9 mouse cellular contexts compared by ENCODE assay signal in the genomic region with DNA sequence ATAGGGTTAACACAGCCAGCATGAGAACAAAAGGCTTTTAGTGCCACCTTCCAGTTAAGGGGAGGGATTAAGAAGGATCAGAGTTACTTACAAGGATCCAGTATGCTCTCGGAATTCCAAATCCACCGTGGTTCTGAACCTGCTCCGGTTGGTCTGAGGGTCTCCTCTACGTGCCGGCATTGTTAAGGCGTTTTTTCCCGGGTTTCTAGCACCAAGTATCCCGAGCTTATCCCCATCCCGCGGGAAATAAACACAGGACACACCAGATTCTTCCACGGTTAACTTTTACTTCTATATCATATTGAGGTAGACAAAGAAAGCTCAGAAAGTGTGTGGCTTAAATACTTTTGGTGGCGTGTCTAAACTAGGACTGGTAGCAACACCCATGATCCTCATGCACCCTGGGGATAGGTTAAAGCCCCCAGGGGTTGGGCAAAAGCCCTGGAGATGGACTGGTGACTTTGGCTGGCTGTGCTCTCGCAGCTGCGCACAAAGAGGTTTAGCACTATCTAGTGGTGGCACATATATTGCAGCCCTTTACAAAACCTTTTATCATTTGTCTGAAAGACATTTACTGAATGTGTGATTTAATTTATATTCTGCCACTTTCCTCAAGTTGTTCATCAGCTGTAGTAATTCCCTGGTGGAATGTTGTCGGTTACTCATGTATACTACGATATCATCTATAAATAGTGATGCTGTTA. TPM values are rescaled to one million over a fixed set of nuclear protein-coding genes. Genes with fewer than 3 reads are reported as not detected.
A peak's percentile ranks its signal among the peaks of the same experiment; 100 is the strongest.
DNase-seq lines count a peak whose midpoint lies in the region; ATAC-seq and TF ChIP-seq lines count a peak whose summit lies in the region.
"Not testable (repeated sequence)": the region's sequence is repeated elsewhere in the genome, so short reads cannot be mapped to it uniquely, and the experiment has no call there.
"Had no signal": no experiment of that assay in that cellular context is flagged by ENCODE, and none has a peak within 500 bp of the region (broad histone marks: within the 10 kb centered on the region; RNA-seq: fewer than 3 reads in every experiment).

No protein-coding gene starts in this region.

- peak; percentile 62 for ATAC-seq in forebrain, embryonic 16.5 days
- peak; percentile 68; the same call in 1 of the 2 replicates for ATAC-seq in hindbrain, embryonic 12.5 days (ENCODE audit: low FRiP score)
- peak; percentile 51; the same call in 1 of the 2 replicates for ATAC-seq in kidney, embryonic 16.5 days (ENCODE audit: low FRiP score, low TSS enrichment)
- not testable (repeated sequence) for ATAC-seq in liver, embryonic 14.5 days (ENCODE audit: insufficient read depth)
- peak; percentile 62; the same call in 1 of the 2 replicates for ATAC-seq in midbrain, embryonic 15.5 days (replicated peaks)

- H3K4me3 ChIP-seq in forebrain, embryonic 16.5 days (replicated peaks; ENCODE audit: low read length) = peak overlapping the region; percentile 38
- H3K4me3 ChIP-seq in hindbrain, embryonic 12.5 days = peak overlapping the region; percentile 34
- peak overlapping the region; percentile 35 for H3K4me3 ChIP-seq in kidney, embryonic 16.5 days (ENCODE audit: low read length)
- H3K4me3 ChIP-seq in liver, embryonic 14.5 days (ENCODE audit: insufficient read depth in 1 of 2, low read depth in 2 of 2, low read length in 2 of 2) = peak overlapping the region in 1 of 2 experiments; percentile 30; a peak in 1 of 4 replicates
- peak overlapping the region; percentile 38 for H3K4me3 ChIP-seq in midbrain, embryonic 15.5 days

- H3K4me1 ChIP-seq in forebrain, embryonic 16.5 days (replicated peaks; ENCODE audit: control insufficient read depth, insufficient read depth, low read length); hindbrain, embryonic 12.5 days; kidney, embryonic 16.5 days (ENCODE audit: insufficient read depth, low read length); liver, embryonic 14.5 days (replicated peaks; ENCODE audit: control insufficient read depth in 2 of 2, insufficient read depth in 2 of 2, low read length in 1 of 2); midbrain, embryonic 15.5 days: not testable (repeated sequence)

- WGBS in forebrain, embryonic 16.5 days = 6% methylated on average over 16 of the region's 16 CpGs
- WGBS in hindbrain, embryonic 12.5 days = 5% methylated on average over 16 of the region's 16 CpGs
- 6% methylated on average over 16 of the region's 16 CpGs for WGBS in kidney, embryonic 16.5 days
- 7% methylated on average over 16 of the region's 16 CpGs for WGBS in liver, embryonic 14.5 days (ENCODE audit: insufficient replicate concordance)
- 9% methylated on average over 16 of the region's 16 CpGs for WGBS in midbrain, embryonic 15.5 days

- not testable (repeated sequence) for TF ChIP-seq EP300 in liver, embryonic 14.5 days (IDR thresholded peaks at IDR 0.05; ENCODE audit: low read depth)

- H3K36me3 ChIP-seq in forebrain, embryonic 16.5 days (ENCODE audit: control insufficient read depth, insufficient read depth); hindbrain, embryonic 12.5 days; kidney, embryonic 16.5 days (ENCODE audit: insufficient read depth, low read length); liver, embryonic 14.5 days (replicated peaks; ENCODE audit: control insufficient read depth, insufficient read depth, low read depth); midbrain, embryonic 15.5 days (replicated peaks): not testable (repeated sequence)

- TF ChIP-seq CTCF in liver, embryonic 14.5 days (IDR thresholded peaks at IDR 0.05; ENCODE audit: low read depth) = peak; percentile 21; the same call in 1 of the 2 replicates

- 0 out of 2 replicates have a peak overlapping the region, but pooled peaks have one; percentile 22 for H3K9ac ChIP-seq in forebrain, embryonic 16.5 days (replicated peaks; ENCODE audit: low read depth, low read length)
- not testable (repeated sequence) for H3K9ac ChIP-seq in hindbrain, embryonic 12.5 days; kidney, embryonic 16.5 days (replicated peaks; ENCODE audit: low read length); liver, embryonic 14.5 days (replicated peaks); midbrain, embryonic 15.5 days

- H3K27me3 ChIP-seq in forebrain, embryonic 16.5 days (replicated peaks; ENCODE audit: control insufficient read depth, insufficient read depth, low read length); hindbrain, embryonic 12.5 days; kidney, embryonic 16.5 days (ENCODE audit: insufficient read depth, low read length); liver, embryonic 14.5 days (ENCODE audit: control insufficient read depth, insufficient read depth, low read length); midbrain, embryonic 15.5 days (replicated peaks): not testable (repeated sequence)

- H3K27ac ChIP-seq in forebrain, embryonic 16.5 days (ENCODE audit: low read length); hindbrain, embryonic 12.5 days; kidney, embryonic 16.5 days (ENCODE audit: low read length); liver, embryonic 14.5 days: not testable (repeated sequence)
- 0 out of 2 replicates have a peak overlapping the region, but pooled peaks have one; percentile 50 for H3K27ac ChIP-seq in midbrain, embryonic 15.5 days

- not testable (repeated sequence) for H3K9me3 ChIP-seq in forebrain, embryonic 16.5 days (ENCODE audit: control insufficient read depth, low read length); hindbrain, embryonic 12.5 days (replicated peaks); kidney, embryonic 16.5 days (ENCODE audit: low read length); liver, embryonic 14.5 days (ENCODE audit: control insufficient read depth, low read length); midbrain, embryonic 15.5 days

- peak; percentile 5 for DNase-seq in Muller cell, postnatal 12 days (ENCODE audit: inconsistent ontology term)
- DNase-seq in embryo, embryonic 9.5 days (ENCODE audit: extremely low spot score) = peak; percentile 45
- DNase-seq in liver, embryonic 14.5 days (ENCODE audit: low read depth in 3 of 3, low spot score in 3 of 3) = not testable (repeated sequence)
- peak; percentile 0 for DNase-seq in retina, postnatal 7 days (ENCODE audit: low read depth, low spot score)

- peak overlapping the region; percentile 37 for H3K4me2 ChIP-seq in forebrain, embryonic 16.5 days (ENCODE audit: low read length)
- peak overlapping the region; percentile 40 for H3K4me2 ChIP-seq in hindbrain, embryonic 12.5 days (replicated peaks)
- H3K4me2 ChIP-seq in kidney, embryonic 16.5 days (replicated peaks; ENCODE audit: low read depth, low read length) = peak overlapping the region; percentile 44
- not testable (repeated sequence) for H3K4me2 ChIP-seq in liver, embryonic 14.5 days (ENCODE audit: low read depth)
- H3K4me2 ChIP-seq in midbrain, embryonic 15.5 days = peak overlapping the region; percentile 44

RNA-seq across cellular contexts. Expression of a gene that starts 34.1 kb away (rescaled TPM):
- not detected in 2 replicates for polyA plus RNA-seq in forebrain, embryonic 16.5 days (2015; fragmentation: Nextera tagmentation; extraction: Ambion mirVana)
- polyA plus RNA-seq in hindbrain, embryonic 12.5 days (2016; fragmentation: Nextera tagmentation; extraction: Ambion mirVana) = not detected in 2 replicates
- not detected in 2 replicates for polyA plus RNA-seq in kidney, embryonic 16.5 days (2015; fragmentation: Nextera tagmentation; extraction: Ambion mirVana)
- polyA plus RNA-seq in liver, embryonic 14.5 days (2012; rRNA removed) = not detected in 2 replicates
- polyA plus RNA-seq in liver, embryonic 14.5 days (2014; fragmentation: Nextera tagmentation; extraction: Ambion mirVana) = not detected in 2 replicates
- not detected in 2 replicates for polyA plus RNA-seq in midbrain, embryonic 15.5 days (2015; fragmentation: Nextera tagmentation; extraction: Ambion mirVana)
- polyA plus RNA-seq: heart, adult 2 months had no signal
